Mouse (Mus musculus) stomach, embryonic 15.5 days (tissue): Measurements from ENCODE around the gene Med12l. TPM values are rescaled to one million over a fixed set of nuclear protein-coding genes. Genes with fewer than 3 reads are reported as not detected.

Source experiments
- ATAC-seq: fragments of 200-750 bp; cut with Nextera tagmentation; 2 replicates; pipeline ENCODE4 v1.8.0; 2017; ENCODE audit warnings: low read depth, moderate number of reproducible peaks, moderate TSS enrichment; ENCODE audit not compliant: insufficient read depth, low FRiP score
- H3K27ac ChIP-seq: fragments of 300-500 bp; sonication (generic); 2 replicates; pipeline ENCODE4 v1.5.1; 2015; ENCODE audit warnings: mild to moderate bottlenecking, inconsistent platforms
- H3K27me3 ChIP-seq: fragments of 300-500 bp; sonication (generic); replicated peaks from 2 replicates; pipeline ENCODE4 v1.6.1; 2015; ENCODE audit warnings: inconsistent platforms
- H3K36me3 ChIP-seq: fragments of 300-500 bp; sonication (generic); 2 replicates; pipeline ENCODE4 v1.6.1; 2015; ENCODE audit warnings: inconsistent platforms
- H3K4me1 ChIP-seq: fragments of 300-500 bp; sonication (generic); 2 replicates; pipeline ENCODE4 v1.6.1; 2015; ENCODE audit warnings: inconsistent platforms
- H3K4me2 ChIP-seq: fragments of 300-500 bp; sonication (generic); 2 replicates; pipeline ENCODE4 v1.6.1; 2015; ENCODE audit warnings: mild to moderate bottlenecking, inconsistent platforms
- H3K4me3 ChIP-seq: fragments of 300-500 bp; sonication (generic); replicated peaks from 2 replicates; pipeline ENCODE4 v1.5.1; 2015; ENCODE audit warnings: inconsistent platforms
- H3K9ac ChIP-seq: fragments of 300-500 bp; sonication (generic); 2 replicates; pipeline ENCODE4 v1.6.1; 2015; ENCODE audit warnings: inconsistent platforms
- H3K9me3 ChIP-seq: fragments of 300-500 bp; sonication (generic); 2 replicates; pipeline ENCODE4 v1.6.1; 2016; ENCODE audit warnings: inconsistent platforms
- WGBS: fragments of 180-500 bp; shearing (Covaris S2); methylation state at CpG from one replicate; pipeline ENCODE4 v1.1.7; 2015; 5-methylcytosine and 5-hydroxymethylcytosine counted together
- polyA plus RNA-seq: library from polyadenylated mRNA; unstranded; fragments of >200 nt; fragmentation: Nextera tagmentation; extraction: Ambion mirVana; gene quantifications from 2 replicates; pipeline ENCODE4 v1.2.1, GENCODE M21; 2015

Gene Med12l
- polyA plus RNA-seq, 1 experiment from 2014 or later, result 1.5 TPM

- ATAC-seq, result no peak
- Histone ChIP-seq H3K9me3 (no peaks in the 10 kb centered on the region), H3K27ac (no peak within 1 kb of the TSS), H3K9ac (no peak within 1 kb of the TSS), H3K4me1 (no peaks in the 10 kb centered on the region), H3K4me3 (no peak within 1 kb of the TSS), H3K4me2 (no peak within 1 kb of the TSS), H3K36me3 (no peaks in the 10 kb centered on the region), H3K27me3 (no peaks in the 10 kb centered on the region)
- 63% methylated on average over 5 of the region's 5 CpGs for WGBS
These were observed 147.8 kb downstream of the Med12l start, which contains the start of gene P2ry14 for GRCm38 (mm10) chr3:59153424-59153823. TSS of gene P2ry14 (minus strand) at chr3:59153618.

GRCm38 (mm10) chr3:59154888-59155287 lies 149.3 kb downstream of the Med12l start:
- Histone ChIP-seq H3K36me3 (no peaks in the 10 kb centered on the region), H3K27me3 (no peaks in the 10 kb centered on the region), H3K4me2 (no peak overlapping the region), H3K9ac (no peak overlapping the region), H3K9me3 (no peaks in the 10 kb centered on the region), H3K27ac (no peak overlapping the region), H3K4me1 (no peaks in the 10 kb centered on the region), H3K4me3 (no peak overlapping the region)
- no peak for ATAC-seq
- WGBS, result 73% methylated on average over 2 of the region's 2 CpGs

GRCm38 (mm10) chr3:59155404-59155803 lies 149.8 kb downstream of the Med12l start:
- ATAC-seq, result no peak
- H3K4me3 ChIP-seq, result no peak overlapping the region
- no peaks in the 10 kb centered on the region for H3K4me1 ChIP-seq
- no peak overlapping the region for H3K27ac ChIP-seq
- H3K27me3 ChIP-seq, result no peaks in the 10 kb centered on the region
- H3K36me3 ChIP-seq, result no peaks in the 10 kb centered on the region
- 93% methylated on average over 6 of the region's 6 CpGs for WGBS
- H3K9me3 ChIP-seq, result no peaks in the 10 kb centered on the region
- H3K9ac ChIP-seq, result no peak overlapping the region
- no peak overlapping the region for H3K4me2 ChIP-seq

GRCm38 (mm10) chr3:59157048-59157447 lies 151.4 kb downstream of the Med12l start:
- 84% methylated on average over 5 of the region's 5 CpGs for WGBS
- Histone ChIP-seq H3K9me3 (no peaks in the 10 kb centered on the region), H3K4me2 (no peak overlapping the region), H3K9ac (no peak overlapping the region), H3K27ac (no peak overlapping the region), H3K27me3 (no peaks in the 10 kb centered on the region), H3K4me1 (no peaks in the 10 kb centered on the region), H3K36me3 (no peaks in the 10 kb centered on the region), H3K4me3 (no peak overlapping the region)
- no peak for ATAC-seq

GRCm38 (mm10) chr3:59160465-59160864 lies 154.8 kb downstream of the Med12l start:
- Histone ChIP-seq H3K4me1 (no peaks in the 10 kb centered on the region), H3K4me3 (no peak overlapping the region), H3K4me2 (no peak overlapping the region), H3K36me3 (no peaks in the 10 kb centered on the region), H3K27me3 (no peaks in the 10 kb centered on the region), H3K27ac (no peak overlapping the region), H3K9me3 (no peaks in the 10 kb centered on the region), H3K9ac (no peak overlapping the region)
- WGBS, result 58% methylated on average over 1 of the region's 1 CpGs
- no peak for ATAC-seq

GRCm38 (mm10) chr3:59167417-59168054 lies 161.9 kb downstream of the Med12l start:
- Histone ChIP-seq H3K27me3 (no peaks in the 10 kb centered on the region), H3K4me3 (no peak overlapping the region), H3K9ac (no peak overlapping the region), H3K9me3 (no peaks in the 10 kb centered on the region), H3K4me2 (no peak overlapping the region), H3K4me1 (0 out of 2 replicates have a peak, but pooled peaks cover 5% of the 10 kb centered on the region), H3K36me3 (no peaks in the 10 kb centered on the region), H3K27ac (no peak overlapping the region)
- peak; percentile 50; the same call in 1 of the 2 replicates for ATAC-seq
- WGBS, result 48% methylated on average over 2 of the region's 2 CpGs

GRCm38 (mm10) chr3:59168476-59168875 lies 162.9 kb downstream of the Med12l start:
- Histone ChIP-seq H3K27ac (no peak overlapping the region), H3K4me1 (0 out of 2 replicates have a peak, but pooled peaks cover 5% of the 10 kb centered on the region), H3K9ac (no peak overlapping the region), H3K9me3 (no peaks in the 10 kb centered on the region), H3K4me3 (no peak overlapping the region), H3K27me3 (no peaks in the 10 kb centered on the region), H3K4me2 (no peak overlapping the region), H3K36me3 (no peaks in the 10 kb centered on the region)
- 84% methylated on average over 6 of the region's 6 CpGs for WGBS
- no peak for ATAC-seq

GRCm38 (mm10) chr3:59169215-59169614 lies 163.6 kb downstream of the Med12l start:
- Histone ChIP-seq H3K9me3 (no peaks in the 10 kb centered on the region), H3K9ac (no peak overlapping the region), H3K36me3 (no peaks in the 10 kb centered on the region), H3K27ac (no peak overlapping the region), H3K4me2 (no peak overlapping the region), H3K27me3 (no peaks in the 10 kb centered on the region), H3K4me3 (no peak overlapping the region), H3K4me1 (0 out of 2 replicates have a peak, but pooled peaks cover 5% of the 10 kb centered on the region)
- WGBS, result 66% methylated on average over 4 of the region's 4 CpGs
- ATAC-seq, result no peak

- H3K4me2 ChIP-seq, result no peak overlapping the region
- no peaks in the 10 kb centered on the region for H3K36me3 ChIP-seq
- 0 out of 2 replicates have a peak, but pooled peaks cover 5% of the 10 kb centered on the region for H3K4me1 ChIP-seq
- no peaks in the 10 kb centered on the region for H3K9me3 ChIP-seq
- ATAC-seq, result no peak; the same call in 1 of the 2 replicates
- H3K9ac ChIP-seq, result no peak overlapping the region
- no peaks in the 10 kb centered on the region for H3K27me3 ChIP-seq
- WGBS, result 48% methylated on average over 2 of the region's 2 CpGs
- H3K4me3 ChIP-seq, result no peak overlapping the region
- no peak overlapping the region for H3K27ac ChIP-seq
These were observed 164.4 kb downstream of the Med12l start for GRCm38 (mm10) chr3:59169921-59170627.

- no peak for ATAC-seq
- no peaks in the 10 kb centered on the region for H3K9me3 ChIP-seq
- H3K27ac ChIP-seq, result no peak overlapping the region
- H3K4me2 ChIP-seq, result no peak overlapping the region
- H3K27me3 ChIP-seq, result no peaks in the 10 kb centered on the region
- no peak overlapping the region for H3K9ac ChIP-seq
- 0 out of 2 replicates have a peak, but pooled peaks cover 5% of the 10 kb centered on the region for H3K4me1 ChIP-seq
- H3K4me3 ChIP-seq, result no peak overlapping the region
- WGBS, result 72% methylated on average over 6 of the region's 6 CpGs
- H3K36me3 ChIP-seq, result no peaks in the 10 kb centered on the region
These were observed 169.0 kb downstream of the Med12l start for GRCm38 (mm10) chr3:59174426-59175154.

- H3K4me1 ChIP-seq, result 0 out of 2 replicates have a peak, but pooled peaks cover 4% of the 10 kb centered on the region
- 0 out of 2 replicates have a peak, but pooled peaks have one; percentile 56 for ATAC-seq
- WGBS, result 16% methylated on average over 5 of the region's 5 CpGs
- H3K4me2 ChIP-seq, result no peak overlapping the region
- H3K4me3 ChIP-seq, result no peak overlapping the region
- H3K9me3 ChIP-seq, result no peaks in the 10 kb centered on the region
- H3K9ac ChIP-seq, result no peak overlapping the region
- no peaks in the 10 kb centered on the region for H3K36me3 ChIP-seq
- no peaks in the 10 kb centered on the region for H3K27me3 ChIP-seq
- no peak overlapping the region for H3K27ac ChIP-seq
These were observed 169.6 kb downstream of the Med12l start for GRCm38 (mm10) chr3:59175234-59175633.

GRCm38 (mm10) chr3:59176871-59177270 lies 171.2 kb downstream of the Med12l start:
- H3K9ac ChIP-seq, result no peak overlapping the region
- H3K27ac ChIP-seq, result no peak overlapping the region
- no peak overlapping the region for H3K4me3 ChIP-seq
- H3K36me3 ChIP-seq, result no peaks in the 10 kb centered on the region
- H3K4me2 ChIP-seq, result no peak overlapping the region
- no peaks in the 10 kb centered on the region for H3K4me1 ChIP-seq
- H3K9me3 ChIP-seq, result no peaks in the 10 kb centered on the region
- WGBS, result 77% methylated on average over 5 of the region's 5 CpGs
- no peaks in the 10 kb centered on the region for H3K27me3 ChIP-seq
- no peak for ATAC-seq
